In genomic region chr11:107026554-107027430, GRCm38 (mm10) we compare ENCODE assay signal across 8 mouse cellular contexts. TPM values are rescaled to one million over a fixed set of nuclear protein-coding genes. Genes with fewer than 3 reads are reported as not detected.
DNase-seq lines count a peak whose midpoint lies in the region; ATAC-seq lines count a peak whose summit lies in the region.

No protein-coding gene starts in this region.

- intact Hi-C loops in left cerebral cortex, postnatal 25 days (cut with DNase I) = no loop called here

- H3K4me1 ChIP-seq in forebrain, embryonic 13.5 days = peaks cover 41% of the 10 kb centered on the region
- H3K4me1 ChIP-seq in liver, embryonic 12.5 days = peaks cover 45% of the 10 kb centered on the region
- H3K4me1 ChIP-seq in stomach, embryonic 15.5 days = peaks cover 20% of the 10 kb centered on the region

- ATAC-seq in forebrain, embryonic 13.5 days = no peak
- no peak for ATAC-seq in liver, embryonic 12.5 days
- no peak for ATAC-seq in stomach, embryonic 15.5 days (ENCODE audit: insufficient read depth, low FRiP score, low read depth)

- no peaks in the 10 kb centered on the region for H3K9me3 ChIP-seq in forebrain, embryonic 13.5 days (replicated peaks)
- no peaks in the 10 kb centered on the region for H3K9me3 ChIP-seq in liver, embryonic 12.5 days (replicated peaks)
- no peaks in the 10 kb centered on the region for H3K9me3 ChIP-seq in stomach, embryonic 15.5 days

- DNase-seq in thymus, postnatal 0 days (ENCODE audit: low spot score) = peak; percentile 16
- DNase-seq in thymus, postnatal 36 days = no peak
- no peak for DNase-seq in yolk sac, embryonic 10.5 days (ENCODE audit: low spot score)
- no peak for DNase-seq in left cerebral cortex, postnatal 25 days (ENCODE audit: low spot score in 2 of 2)
- DNase-seq in adipocyte (ENCODE audit: low spot score) = no peak

- H3K4me2 ChIP-seq in forebrain, embryonic 13.5 days = peak overlapping the region; percentile 90
- peak overlapping the region; percentile 90 for H3K4me2 ChIP-seq in liver, embryonic 12.5 days
- peak overlapping the region; percentile 95 for H3K4me2 ChIP-seq in stomach, embryonic 15.5 days

- H3K36me3 ChIP-seq in forebrain, embryonic 13.5 days (ENCODE audit: poor library complexity, severe bottlenecking) = no peaks in the 10 kb centered on the region
- H3K36me3 ChIP-seq in liver, embryonic 12.5 days = no peaks in the 10 kb centered on the region
- H3K36me3 ChIP-seq in stomach, embryonic 15.5 days = no peaks in the 10 kb centered on the region

- 0 out of 2 replicates have a peak overlapping the region, but pooled peaks have one; percentile 75 for H3K9ac ChIP-seq in forebrain, embryonic 13.5 days
- peak overlapping the region; percentile 82 for H3K9ac ChIP-seq in liver, embryonic 12.5 days
- no peak overlapping the region for H3K9ac ChIP-seq in stomach, embryonic 15.5 days

- peak overlapping the region; percentile 59 for H3K4me3 ChIP-seq in forebrain, embryonic 13.5 days
- peak overlapping the region; percentile 70 for H3K4me3 ChIP-seq in liver, embryonic 12.5 days
- peak overlapping the region; percentile 63 for H3K4me3 ChIP-seq in stomach, embryonic 15.5 days (replicated peaks)

- H3K27me3 ChIP-seq in forebrain, embryonic 13.5 days = no peaks in the 10 kb centered on the region
- peaks cover 74% of the 10 kb centered on the region for H3K27me3 ChIP-seq in liver, embryonic 12.5 days (replicated peaks)
- H3K27me3 ChIP-seq in stomach, embryonic 15.5 days (replicated peaks) = no peaks in the 10 kb centered on the region

- H3K27ac ChIP-seq in forebrain, embryonic 13.5 days = no peak overlapping the region; the same call in 1 of the 2 replicates
- no peak overlapping the region for H3K27ac ChIP-seq in liver, embryonic 12.5 days
- H3K27ac ChIP-seq in stomach, embryonic 15.5 days = 0 out of 2 replicates have a peak overlapping the region, but pooled peaks have one; percentile 11

- WGBS in forebrain, embryonic 13.5 days = 8% methylated on average over 12 of the region's 12 CpGs
- 6% methylated on average over 12 of the region's 12 CpGs for WGBS in liver, embryonic 12.5 days (ENCODE audit: insufficient replicate concordance)
- WGBS in stomach, embryonic 15.5 days = 9% methylated on average over 12 of the region's 12 CpGs

RNA-seq across cellular contexts. Expression of gene 1810010H24Rik, which starts 1.3 kb away (rescaled TPM):
- 2.2 and 2.8 TPM in 2 replicates for polyA plus RNA-seq in thymus, postnatal 0 days (2015; fragmentation: Nextera tagmentation; extraction: Ambion mirVana)
- 2.6 and 2.8 TPM in 2 replicates for polyA plus RNA-seq in forebrain, embryonic 13.5 days (2015; fragmentation: Nextera tagmentation; extraction: Ambion mirVana)
- 1.5 and 2.0 TPM in 2 replicates for polyA plus RNA-seq in liver, embryonic 12.5 days (2016; fragmentation: Nextera tagmentation; extraction: Ambion mirVana)
- polyA plus RNA-seq in stomach, embryonic 15.5 days (2015; fragmentation: Nextera tagmentation; extraction: Ambion mirVana) = 3.1 and 3.4 TPM in 2 replicates
- total RNA-seq in left cerebral cortex, postnatal 25 days (2021) = 1 to 10 TPM; 2.9 to 4.6 TPM

RNA-seq across cellular contexts. Expression of gene Kpna2, which starts 27.5 kb away (rescaled TPM):
- polyA plus RNA-seq in thymus, postnatal 0 days (2015; fragmentation: Nextera tagmentation; extraction: Ambion mirVana) = 427 and 439 TPM in 2 replicates
- 481 and 506 TPM in 2 replicates for polyA plus RNA-seq in forebrain, embryonic 13.5 days (2015; fragmentation: Nextera tagmentation; extraction: Ambion mirVana)
- polyA plus RNA-seq in liver, embryonic 12.5 days (2016; fragmentation: Nextera tagmentation; extraction: Ambion mirVana) = 360 and 381 TPM in 2 replicates
- polyA plus RNA-seq in stomach, embryonic 15.5 days (2015; fragmentation: Nextera tagmentation; extraction: Ambion mirVana) = 259 and 365 TPM in 2 replicates
- 10 to 100 TPM; 23.7 to 29.3 TPM for total RNA-seq in left cerebral cortex, postnatal 25 days (2021)
